In the genomic region with DNA sequence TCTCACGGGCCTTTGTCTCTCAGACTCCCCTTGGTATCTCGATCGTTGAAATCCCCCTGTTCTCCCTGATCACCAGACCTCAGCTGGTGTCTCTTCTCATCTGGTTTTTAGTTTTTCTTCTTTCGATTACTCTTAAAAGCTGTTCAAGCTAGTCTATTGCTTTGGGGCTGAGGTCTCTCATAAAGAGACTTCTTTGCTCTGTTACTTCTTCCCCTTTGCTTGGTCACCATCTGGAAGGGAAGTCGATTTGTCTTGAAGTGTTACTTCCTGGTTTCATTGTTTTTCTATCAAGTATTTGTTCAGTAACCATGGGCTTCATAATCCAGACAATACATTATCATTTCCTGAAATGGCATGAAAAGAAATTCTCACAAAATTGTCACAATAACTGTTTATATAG, we compare ENCODE assay signal across 30 mouse cellular contexts. TPM values are rescaled to one million over a fixed set of nuclear protein-coding genes. Genes with fewer than 3 reads are reported as not detected.
"Had no signal": no experiment of that assay in that cellular context is flagged by ENCODE, and none has a peak within 500 bp of the region (broad histone marks: within the 10 kb centered on the region; RNA-seq: fewer than 3 reads in every experiment).

No protein-coding gene starts in this region.

- H3K4me3 ChIP-seq: layer of hippocampus, adult 2 months; left cerebral cortex, adult 2 months; liver, embryonic 13.5 days; myocyte; neural tube, embryonic 13.5 days had no signal

- DNase-seq: kidney, adult 2 months; kidney, postnatal 25 days; layer of hippocampus, adult 9-11 months; layer of hippocampus, postnatal 36 days; liver, embryonic 13.5 days; lung, embryonic 14.5 days; lung, postnatal 14 days; midbrain, embryonic 14.5 days; retina, postnatal 1 day; right cerebral cortex, postnatal 25 days; spleen, adult 18-20 months; thymus, adult 2 months; thymus, postnatal 14 days; thymus, postnatal 4 days had no signal

- H3K4me1 ChIP-seq: liver, embryonic 13.5 days; neural tube, embryonic 13.5 days had no signal

- H3K9me3 ChIP-seq: liver, embryonic 13.5 days; neural tube, embryonic 13.5 days had no signal

- H3K27ac ChIP-seq: kidney, postnatal 0 days; layer of hippocampus, adult 2 months; left cerebral cortex, adult 2 months; liver, embryonic 13.5 days; macrophage; neural tube, embryonic 13.5 days had no signal

- H3K4me2 ChIP-seq: liver, embryonic 13.5 days; lung, embryonic 14.5 days; midbrain, embryonic 11.5 days; neural tube, embryonic 13.5 days had no signal

- H3K9ac ChIP-seq: liver, embryonic 13.5 days; lung, embryonic 14.5 days; neural tube, embryonic 13.5 days had no signal

- H3K27me3 ChIP-seq: liver, embryonic 13.5 days; neural tube, embryonic 13.5 days had no signal

- H3K36me3 ChIP-seq: liver, embryonic 13.5 days; neural tube, embryonic 13.5 days had no signal

RNA-seq across cellular contexts. Expression of a gene that starts 14.3 kb away (rescaled TPM):
- total RNA-seq: megakaryocyte-erythroid progenitor cell, adult 5-6 weeks; neutrophil, adult 5-6 weeks had no signal
- polyA plus RNA-seq: macrophage had no signal

RNA-seq across cellular contexts. Expression of a gene that starts 29.7 kb away (rescaled TPM):
- total RNA-seq: layer of hippocampus, adult 2 months; layer of hippocampus, postnatal 36 days; left cerebral cortex, adult 2 months; liver, adult 2 months; megakaryocyte-erythroid progenitor cell, adult 5-6 weeks; monocyte, adult 5-6 weeks; neutrophil, adult 5-6 weeks had no signal
- polyA plus RNA-seq: kidney, embryonic 14.5 days; kidney, postnatal 0 days; large intestine, adult 2 months; limb, embryonic 11.5 days; liver, adult 2 months; liver, embryonic 13.5 days; liver, embryonic 16.5 days; lung, embryonic 14.5 days; macrophage; midbrain, embryonic 14.5 days; myocyte; neural tube, embryonic 13.5 days; stomach, embryonic 16.5 days had no signal
